Mouse (Mus musculus): ENCODE data around the gene Col5a2.
"Not testable (repeated sequence)": the region's sequence is repeated elsewhere in the genome, so short reads cannot be mapped to it uniquely, and the experiment has no call there.

The Col5a2 gene

GRCm38 (mm10) chr1:45429145-45429544, 73.9 kb downstream of the Col5a2 start:
- DNase-seq (ENCODE audit: low spot score in 2 of 2): not testable (repeated sequence)

- DNase-seq (ENCODE audit: low spot score in 2 of 2): no peak
These were observed 79.2 kb downstream of the Col5a2 start for GRCm38 (mm10) chr1:45423915-45424314.

DNA sequence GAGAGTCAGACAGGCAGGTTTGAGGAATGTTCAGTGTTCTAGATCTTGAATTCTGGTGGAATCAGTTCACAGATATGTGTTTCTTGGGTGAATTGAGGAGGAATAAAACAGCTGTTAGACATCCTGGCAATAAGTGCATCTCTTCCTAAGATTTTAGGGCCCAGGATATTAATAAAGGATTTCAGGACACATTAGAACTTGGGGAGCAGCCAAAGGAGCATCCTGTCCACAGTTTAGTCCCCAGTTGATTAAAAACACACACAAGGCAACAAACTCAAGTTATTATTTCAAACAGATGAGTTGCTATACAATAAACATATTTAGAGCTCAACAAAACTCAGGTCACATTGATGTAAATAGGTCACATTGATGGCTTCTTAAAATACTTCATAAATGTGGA, 82.5 kb downstream of the Col5a2 start:
- DNase-seq (ENCODE audit: low spot score in 2 of 2): no peak

GRCm38 (mm10) chr1:45419858-45420257, 83.2 kb downstream of the Col5a2 start:
- no peak for DNase-seq (ENCODE audit: low spot score in 2 of 2)

- no peak for DNase-seq (ENCODE audit: low spot score in 2 of 2)
These were observed 121.2 kb downstream of the Col5a2 start for GRCm38 (mm10) chr1:45381866-45382265.

- no peak for DNase-seq (ENCODE audit: low spot score in 2 of 2)
These were observed 122.9 kb downstream of the Col5a2 start for GRCm38 (mm10) chr1:45379992-45380690.

GRCm38 (mm10) chr1:45365427-45365826, 137.7 kb downstream of the Col5a2 start:
- DNase-seq (ENCODE audit: low spot score in 2 of 2): no peak

GRCm38 (mm10) chr1:45363274-45363673, 139.8 kb downstream of the Col5a2 start:
- no peak for DNase-seq (ENCODE audit: low spot score in 2 of 2)

DNA sequence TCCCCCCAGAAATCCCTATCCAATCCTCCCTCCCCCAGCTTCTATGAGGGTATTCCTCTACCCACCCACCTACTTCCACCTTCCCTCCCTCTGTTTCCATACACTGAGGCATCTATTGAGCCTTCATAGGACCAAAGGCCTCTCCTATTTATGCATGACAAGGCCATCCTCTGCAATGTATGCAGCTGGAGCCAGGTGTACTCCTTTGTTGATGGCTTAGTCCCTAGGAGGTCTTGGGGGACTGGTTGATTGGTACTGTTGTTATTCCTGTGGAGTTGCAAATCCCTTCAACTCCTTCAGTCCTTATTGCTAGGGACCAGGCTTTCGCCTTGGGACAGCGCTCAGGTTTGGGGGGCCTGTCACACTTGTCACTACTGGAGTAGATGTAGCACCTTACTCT, 143.4 kb downstream of the Col5a2 start:
- DNase-seq (ENCODE audit: low spot score in 2 of 2): no peak

DNA sequence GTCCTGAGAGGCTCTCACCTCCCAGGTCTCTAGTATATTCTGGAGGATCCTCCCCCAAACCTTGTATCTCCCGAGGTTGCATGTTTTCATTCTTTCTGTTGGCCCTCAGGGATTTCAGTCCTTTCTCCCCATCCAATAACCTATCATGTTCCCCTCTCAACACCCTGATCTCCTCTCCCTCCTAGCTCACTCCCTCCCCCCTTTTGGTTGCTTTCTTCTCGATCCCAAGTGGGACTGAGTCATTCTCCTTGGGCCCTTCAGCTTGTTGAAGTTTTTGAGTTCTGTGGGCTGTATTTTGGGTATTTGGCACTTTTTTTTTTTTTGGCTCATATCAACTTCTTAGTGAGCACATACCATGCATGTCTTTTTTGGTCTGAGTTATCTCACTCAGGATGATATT, 143.9 kb downstream of the Col5a2 start:
- no peak for DNase-seq (ENCODE audit: low spot score in 2 of 2)

- DNase-seq (ENCODE audit: low spot score in 2 of 2): no peak
These were observed 145.1 kb downstream of the Col5a2 start for GRCm38 (mm10) chr1:45358020-45358419.

DNA sequence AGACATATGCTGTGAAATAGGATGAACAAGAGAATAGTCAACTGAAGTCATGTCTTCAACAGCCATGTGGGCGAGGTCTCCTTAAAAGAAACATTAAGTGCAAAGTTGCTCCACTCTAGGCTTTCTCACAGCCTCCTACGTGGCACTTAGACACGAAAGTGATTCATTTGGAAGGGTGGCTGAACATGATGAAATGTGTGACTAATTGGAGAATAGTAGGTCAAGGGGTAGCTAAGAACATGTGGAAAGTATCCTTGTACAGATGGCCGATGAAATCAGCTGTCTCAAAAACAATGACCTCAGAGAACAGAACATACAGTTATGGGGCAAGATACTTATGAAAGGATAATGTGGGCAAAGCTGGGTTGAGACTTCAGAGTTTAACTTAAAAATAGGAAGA, 147.1 kb downstream of the Col5a2 start:
- no peak for DNase-seq (ENCODE audit: low spot score in 2 of 2)

DNA sequence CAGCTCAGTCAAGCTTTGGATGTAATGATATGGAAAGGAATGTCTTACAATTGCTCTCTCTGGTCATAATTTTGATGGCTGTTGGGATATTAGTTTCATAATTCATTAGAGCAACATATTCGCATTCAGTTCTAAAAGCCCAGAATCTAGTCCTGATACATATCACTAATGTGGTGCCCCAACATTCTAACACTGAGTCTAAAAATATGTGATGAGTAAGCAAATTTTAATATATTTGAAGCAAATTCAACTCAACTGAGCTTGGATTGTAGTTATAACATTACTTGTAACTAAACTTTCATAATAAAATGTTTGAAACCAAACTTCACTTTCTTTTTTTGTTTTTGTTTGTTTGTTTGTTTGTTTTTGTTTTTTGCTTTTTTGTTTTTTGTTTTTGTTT, 173.9 kb downstream of the Col5a2 start:
- DNase-seq (ENCODE audit: low spot score in 2 of 2): no peak

Measured in frontal cortex, postnatal 14 days (tissue).